Mouse (Mus musculus) thymus, postnatal 36 days (tissue): ENCODE results near the gene Olfr77.

ENCODE experiments used
- DNase-seq, 2 experiments: peaks; one replicate each; pipeline ENCODE4 v3.0.0; 2022; ENCODE audit warnings: mixed read lengths in 2 of 2

Gene Olfr77

GRCm38 (mm10) chr9:19916565-19916964, at the start of gene Olfr77:
Gene Olfr77, plus strand, starts transcription at chr9:19916865.
- DNase-seq, result no peak

DNA sequence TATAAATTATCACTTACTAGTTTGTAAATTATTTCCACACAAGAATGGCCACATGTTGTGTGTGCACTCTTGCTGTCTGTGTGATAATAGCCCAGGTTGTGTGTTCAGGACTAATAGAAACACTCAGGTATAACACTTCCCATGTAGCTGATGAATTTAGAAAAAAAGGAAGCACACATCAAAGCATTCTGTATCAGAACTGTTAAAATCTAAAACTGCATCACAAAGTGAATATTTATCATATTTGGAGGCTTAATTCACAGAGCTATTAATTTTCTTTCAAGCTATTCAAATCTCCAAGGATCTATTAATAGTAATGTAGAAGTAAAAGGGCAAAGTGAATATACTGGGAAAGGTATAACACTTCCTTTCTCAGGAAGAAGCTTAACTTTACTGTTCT, 28.8 kb upstream of the Olfr77 start, which contains the start of gene Olfr862:
Olfr862 (minus strand) TSS at position 101 of the 400 bp plus-strand sequence.
- no peak for DNase-seq

DNA sequence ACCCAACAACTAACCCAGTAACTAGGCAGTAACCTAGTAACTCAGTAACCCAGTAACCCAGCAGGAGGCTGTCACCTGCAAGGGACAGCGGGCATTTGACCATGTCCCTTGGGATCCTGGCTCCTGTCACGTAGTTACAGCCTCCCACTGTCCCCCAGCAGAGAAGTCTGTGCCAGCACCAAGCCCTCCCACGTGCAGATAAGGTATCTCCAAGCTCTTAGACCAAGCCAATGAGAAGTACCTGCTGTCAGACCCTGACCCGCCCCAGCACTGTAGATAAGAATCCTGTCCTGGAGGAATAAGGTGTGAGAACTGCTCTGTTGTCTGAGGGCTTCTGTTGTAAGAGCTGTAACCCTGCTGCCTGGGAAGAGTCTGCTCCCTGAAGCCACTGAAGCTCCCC, 5.5 kb upstream of the Olfr77 start:
- DNase-seq, result no peak
